Mouse (Mus musculus): Measurements from ENCODE around the gene Fibcd1.

GRCm38 (mm10) chr2:31876446-31876845 lies 30.6 kb upstream of the Fibcd1 start:
- TF ChIP-seq CTCF (IDR thresholded peaks at IDR 0.05; ENCODE audit: low read depth) (no peak), EP300 (IDR thresholded peaks at IDR 0.05; ENCODE audit: low read depth) (no peak)
